Mouse (Mus musculus): ENCODE measurements around the gene Spast.
"Not testable (repeated sequence)": the region's sequence is repeated elsewhere in the genome, so short reads cannot be mapped to it uniquely, and the experiment has no call there.

Gene Spast

DNA sequence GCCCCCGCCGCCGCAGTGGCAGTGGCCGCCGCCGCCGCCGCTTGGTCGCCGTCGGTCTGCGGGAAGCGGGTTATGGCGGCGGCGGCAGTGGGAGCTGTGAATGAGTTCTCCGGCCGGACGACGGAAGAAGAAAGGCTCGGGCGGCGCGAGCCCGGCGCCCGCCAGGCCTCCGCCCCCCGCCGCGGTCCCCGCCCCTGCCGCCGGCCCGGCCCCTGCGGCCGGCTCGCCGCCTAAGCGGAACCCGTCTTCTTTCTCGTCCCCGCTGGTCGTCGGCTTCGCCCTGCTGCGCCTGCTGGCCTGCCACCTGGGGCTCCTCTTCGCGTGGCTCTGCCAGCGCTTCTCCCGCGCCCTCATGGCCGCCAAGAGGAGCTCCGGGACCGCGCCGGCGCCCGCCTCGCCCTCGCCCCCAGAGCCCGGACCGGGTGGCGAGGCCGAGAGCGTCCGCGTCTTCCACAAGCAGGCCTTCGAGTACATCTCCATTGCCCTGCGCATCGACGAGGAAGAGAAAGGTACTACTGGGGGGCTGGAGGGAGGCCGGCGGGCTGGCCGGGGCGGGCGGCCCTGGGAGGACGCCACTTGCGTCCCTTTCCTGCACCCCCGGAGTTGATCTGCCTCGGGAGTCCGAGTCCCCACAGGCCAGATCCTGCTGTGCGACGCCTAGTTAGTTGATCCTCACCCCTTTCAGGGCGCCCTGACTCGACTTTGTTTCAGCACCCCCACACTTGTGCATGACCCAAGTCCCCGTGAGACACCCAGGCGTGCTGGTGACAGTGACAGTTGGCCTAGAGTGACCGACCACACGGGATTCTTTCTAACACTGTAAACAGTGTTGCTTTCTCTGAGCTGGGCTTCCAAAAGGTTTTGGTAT lies at the start of gene Spast:
Spast (plus strand) TSS at position 51 of the 868 bp plus-strand sequence.
- peak; percentile 82 for DNase-seq

DNA sequence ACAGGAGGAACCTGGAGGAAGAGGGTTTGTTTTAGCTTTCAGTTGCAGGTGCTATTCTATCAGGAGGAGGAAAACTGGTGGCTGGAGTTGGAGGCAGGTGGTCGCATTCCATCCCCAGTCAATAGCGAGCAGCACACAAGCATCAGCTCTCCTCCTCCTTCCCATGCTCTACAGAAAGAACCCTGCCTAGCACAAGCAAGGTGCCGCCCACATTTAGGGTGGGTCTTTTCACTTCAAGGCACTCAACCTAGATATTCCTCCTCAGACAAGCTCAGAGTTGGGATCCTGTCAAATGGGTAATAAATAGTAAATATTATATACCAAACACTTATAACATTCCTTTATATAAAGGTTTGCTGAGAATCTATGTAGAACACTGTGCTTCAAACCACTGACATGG lies 48.6 kb upstream of the Spast start:
- no peak for DNase-seq

GRCm38 (mm10) chr17:74290869-74291268 lies 47.9 kb upstream of the Spast start:
- DNase-seq, result no peak

DNA sequence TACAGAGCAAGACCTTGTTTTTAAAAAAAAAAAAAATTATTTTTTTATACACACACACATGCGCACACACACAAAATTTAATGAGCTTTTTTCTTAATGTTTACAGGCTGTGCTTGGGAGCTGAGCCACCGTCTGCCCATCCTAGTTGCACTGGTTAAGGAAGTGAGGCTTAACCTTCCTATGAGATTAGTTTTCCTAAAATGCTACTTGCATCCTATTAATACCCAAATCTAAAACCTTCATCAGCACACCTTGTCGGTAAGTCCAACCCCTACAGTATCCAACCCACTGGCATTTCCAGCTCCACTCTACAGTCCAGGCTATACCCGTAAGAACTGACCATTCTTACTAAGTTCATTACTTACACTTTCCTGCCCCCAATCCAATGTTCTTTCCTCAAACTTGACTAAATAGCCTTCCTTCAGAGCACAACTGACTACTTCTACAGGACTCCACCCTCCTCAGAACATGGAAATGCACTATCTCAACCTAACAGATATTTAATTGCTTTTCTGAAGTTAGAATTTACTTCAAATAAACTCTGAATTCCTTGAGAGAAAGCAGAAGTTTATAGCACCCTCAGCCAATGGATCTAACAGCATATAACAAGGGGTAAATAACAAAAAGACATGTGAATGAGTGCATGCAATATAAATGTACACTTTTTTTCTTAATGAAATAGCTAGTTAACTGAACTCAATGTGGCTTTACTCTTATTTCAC lies 47.0 kb upstream of the Spast start:
- DNase-seq, result no peak

DNA sequence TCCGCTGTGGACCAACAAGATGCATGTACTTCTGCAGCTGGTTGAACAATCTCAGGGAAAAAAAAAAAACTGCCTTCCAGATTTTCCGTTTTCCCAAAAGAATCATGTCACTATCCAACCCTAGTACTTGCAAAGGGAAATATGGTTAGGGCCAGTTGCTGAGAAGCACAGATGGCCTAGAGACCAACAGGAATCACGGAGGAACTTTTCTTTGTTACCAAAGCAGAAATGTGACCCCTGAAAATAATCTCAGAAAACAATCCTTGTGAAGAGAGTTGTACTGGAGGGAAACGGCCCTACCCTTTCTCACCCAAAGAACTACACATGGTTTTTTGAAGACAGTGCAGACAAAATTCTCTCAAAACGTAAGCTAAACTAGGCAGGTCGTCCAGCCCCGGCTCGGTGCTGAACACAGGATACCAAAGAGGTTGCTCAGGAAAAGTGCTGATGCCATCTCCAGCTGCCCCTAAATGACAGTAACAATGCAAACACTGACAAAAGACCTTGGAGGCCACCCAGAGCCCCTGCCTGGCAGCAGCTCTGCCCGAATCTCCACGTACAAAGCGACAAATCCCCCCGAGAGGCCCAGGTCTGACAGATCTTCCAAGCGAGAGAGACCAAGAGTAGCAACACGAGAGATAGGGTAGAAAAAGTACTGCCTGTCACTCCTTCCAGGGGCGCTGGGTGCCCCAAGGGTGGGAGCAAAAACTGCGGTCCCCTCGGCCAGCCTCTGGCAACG lies 44.9 kb upstream of the Spast start:
- DNase-seq, result no peak

DNA sequence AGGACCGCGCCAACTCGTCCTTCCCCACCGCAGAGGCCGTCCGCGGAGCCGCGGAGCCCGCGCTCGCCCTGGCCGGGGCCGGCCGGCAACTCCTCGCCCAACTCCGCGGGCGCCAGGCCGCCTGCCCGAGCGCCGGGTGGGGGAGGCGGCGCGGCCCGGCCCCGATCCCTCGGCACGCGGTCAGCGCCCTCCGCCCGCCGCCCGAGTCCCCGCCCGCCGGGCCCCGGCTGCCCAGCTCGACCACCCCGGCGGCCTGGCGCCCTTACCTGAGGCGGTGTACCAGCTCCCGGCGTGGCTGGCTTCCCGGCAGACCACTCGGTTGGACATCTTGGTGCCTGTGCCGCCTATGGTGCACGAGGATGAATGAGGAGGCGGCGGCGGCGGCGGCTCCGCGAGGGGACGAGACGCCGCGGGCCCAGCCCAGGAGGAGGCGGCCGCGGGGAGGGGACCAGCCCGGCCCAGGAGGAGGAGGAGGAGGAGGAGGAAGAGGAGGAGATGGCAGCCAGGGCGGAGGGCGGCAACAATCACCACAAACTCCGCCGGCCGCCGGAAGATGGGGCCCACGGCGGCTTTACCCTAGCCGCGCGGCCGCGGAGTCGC lies 44.3 kb upstream of the Spast start:
- peak; percentile 89 for DNase-seq

DNA sequence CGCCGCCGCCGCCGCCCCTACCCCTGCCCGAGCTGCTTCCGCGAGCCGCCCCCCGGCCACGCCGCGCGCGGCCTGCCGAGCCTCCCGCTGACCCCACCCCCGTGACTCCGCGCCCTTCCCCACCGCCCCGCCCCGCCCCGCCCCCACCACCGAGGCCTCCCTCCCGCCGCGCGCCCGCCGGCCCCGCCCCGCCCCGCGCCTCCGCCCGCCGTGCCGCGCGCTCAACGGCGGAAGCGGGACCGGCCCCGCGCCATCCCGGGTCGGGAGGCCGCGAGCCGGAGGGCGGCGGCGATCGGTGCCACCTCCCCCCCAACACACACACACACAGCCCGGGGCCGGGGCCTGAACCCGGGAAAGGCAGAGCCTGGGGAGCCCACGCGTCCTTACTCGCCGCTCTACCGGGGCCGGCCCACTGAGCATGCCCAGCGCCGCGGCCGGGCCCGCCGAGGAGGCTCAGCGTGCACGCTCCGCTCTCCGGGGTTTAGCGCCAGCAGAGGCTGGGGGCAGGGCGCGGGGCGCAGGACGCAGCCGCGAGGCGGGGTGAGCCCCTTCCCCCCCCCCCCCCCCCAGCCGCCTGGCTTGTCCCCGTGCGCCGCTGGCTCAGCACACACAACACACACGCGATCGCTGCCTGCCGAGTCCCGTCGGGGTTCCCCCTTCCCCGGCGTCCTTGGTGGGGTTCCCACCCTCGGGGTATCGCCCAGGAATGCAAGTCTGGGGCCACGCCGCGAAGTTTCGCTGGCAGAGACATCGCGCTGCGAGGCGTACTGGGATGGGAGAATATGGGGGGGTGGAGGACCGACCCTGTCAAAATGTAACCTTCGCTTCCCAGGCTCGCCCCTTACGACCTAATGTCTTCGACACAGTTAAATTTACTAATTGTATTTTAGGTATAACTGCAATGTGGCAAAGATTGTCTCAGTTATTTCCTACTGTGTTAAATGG lies 43.5 kb upstream of the Spast start, which contains the start of gene Memo1:
Memo1 (minus strand) TSS at position 496 of the 945 bp plus-strand sequence.
- DNase-seq, result peak; percentile 85

DNA sequence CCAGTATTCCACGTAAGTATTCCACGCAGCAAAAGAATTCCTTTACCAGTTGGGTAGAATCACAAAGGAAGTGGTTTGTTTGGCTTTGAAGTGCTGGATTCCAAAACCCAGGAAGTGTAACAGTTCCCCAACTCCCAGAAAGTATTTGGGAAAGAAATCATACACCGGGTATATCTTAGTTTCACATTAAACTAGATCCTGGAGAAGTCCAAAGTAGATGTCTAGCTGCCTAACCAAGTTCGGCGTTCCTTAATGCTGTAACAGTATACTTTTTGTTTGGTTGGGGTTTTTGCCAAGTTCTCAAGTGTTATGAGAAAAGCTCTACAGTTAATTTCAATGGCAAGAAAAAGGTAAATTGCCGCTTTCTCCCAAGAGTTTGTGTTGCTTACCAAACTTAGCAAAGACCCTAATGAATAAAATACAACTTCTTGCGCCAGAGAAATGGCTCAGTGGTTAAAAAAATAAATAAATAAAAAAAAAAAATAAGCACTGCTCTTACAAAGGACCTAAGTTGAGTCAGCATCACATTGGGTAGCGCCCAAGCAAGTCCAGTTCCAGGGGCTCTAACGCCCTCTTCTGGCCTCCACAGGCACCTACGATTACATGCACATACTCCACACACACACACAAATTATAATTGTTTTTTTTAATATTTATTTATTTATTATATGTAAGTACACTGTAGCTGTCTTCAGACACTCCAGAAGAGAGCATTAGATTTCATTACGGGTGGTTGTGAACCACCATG lies 42.5 kb upstream of the Spast start:
- no peak for DNase-seq

DNA sequence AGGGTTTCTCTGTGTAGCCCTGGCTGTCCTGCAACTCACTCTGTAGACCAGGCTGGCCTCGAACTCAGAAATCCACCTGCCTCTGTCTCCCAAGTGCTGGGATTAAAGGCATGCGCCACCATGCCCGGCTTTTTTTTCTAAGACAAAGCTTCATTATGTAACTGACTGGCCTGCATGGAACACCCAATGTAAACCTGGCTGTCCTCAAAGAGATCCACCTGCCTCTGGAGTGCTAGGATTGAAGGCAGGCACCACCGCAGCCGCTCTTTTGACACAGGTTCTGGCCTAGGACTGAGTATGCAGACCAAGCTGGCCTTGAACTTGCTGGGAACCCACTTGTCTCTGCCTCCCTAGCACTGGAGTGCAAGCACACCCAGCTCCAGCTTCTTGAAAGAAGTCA lies 41.8 kb upstream of the Spast start:
- not testable (repeated sequence) for DNase-seq

DNA sequence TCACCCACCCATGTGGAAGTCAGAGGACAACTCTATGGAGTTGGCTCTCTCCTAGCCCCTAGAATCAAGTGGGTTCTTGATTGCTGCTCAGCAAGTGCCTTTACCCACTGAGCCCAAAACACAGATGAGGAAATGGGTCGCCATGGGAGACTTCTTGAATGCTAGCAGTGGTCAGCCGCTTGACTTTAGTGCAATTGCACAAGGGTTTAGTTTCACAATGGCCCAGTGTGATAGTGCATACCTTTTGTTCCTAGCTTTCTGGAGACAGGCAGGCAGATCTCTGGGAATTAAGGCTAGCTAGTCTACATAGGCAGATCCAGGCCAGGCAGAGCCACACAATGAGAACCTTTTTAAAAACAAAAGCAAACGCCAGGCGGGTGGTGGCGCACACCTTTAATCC lies 38.7 kb upstream of the Spast start:
- no peak for DNase-seq

GRCm38 (mm10) chr17:74304060-74304459 lies 34.7 kb upstream of the Spast start:
- no peak for DNase-seq

DNA sequence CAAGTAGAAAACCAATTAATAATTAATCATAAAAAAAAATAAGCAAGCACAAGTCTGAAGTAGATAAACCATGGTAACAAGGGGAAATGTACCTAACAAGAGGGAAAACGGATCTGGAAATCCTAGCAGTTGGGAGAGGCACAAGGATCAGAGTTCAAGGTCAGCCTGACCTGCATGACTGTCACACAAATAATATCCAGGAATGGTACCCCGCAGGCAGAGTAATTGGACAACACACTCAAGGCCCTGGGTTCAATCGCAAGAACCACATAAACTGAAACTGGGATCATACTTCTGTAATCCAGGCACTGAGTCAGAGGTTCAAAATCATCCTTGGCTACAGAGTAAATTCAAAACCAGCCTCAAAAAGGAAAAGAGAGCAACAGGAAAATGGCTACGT lies 33.2 kb upstream of the Spast start:
- DNase-seq, result no peak

GRCm38 (mm10) chr17:74306021-74306420 lies 32.8 kb upstream of the Spast start:
- no peak for DNase-seq

DNA sequence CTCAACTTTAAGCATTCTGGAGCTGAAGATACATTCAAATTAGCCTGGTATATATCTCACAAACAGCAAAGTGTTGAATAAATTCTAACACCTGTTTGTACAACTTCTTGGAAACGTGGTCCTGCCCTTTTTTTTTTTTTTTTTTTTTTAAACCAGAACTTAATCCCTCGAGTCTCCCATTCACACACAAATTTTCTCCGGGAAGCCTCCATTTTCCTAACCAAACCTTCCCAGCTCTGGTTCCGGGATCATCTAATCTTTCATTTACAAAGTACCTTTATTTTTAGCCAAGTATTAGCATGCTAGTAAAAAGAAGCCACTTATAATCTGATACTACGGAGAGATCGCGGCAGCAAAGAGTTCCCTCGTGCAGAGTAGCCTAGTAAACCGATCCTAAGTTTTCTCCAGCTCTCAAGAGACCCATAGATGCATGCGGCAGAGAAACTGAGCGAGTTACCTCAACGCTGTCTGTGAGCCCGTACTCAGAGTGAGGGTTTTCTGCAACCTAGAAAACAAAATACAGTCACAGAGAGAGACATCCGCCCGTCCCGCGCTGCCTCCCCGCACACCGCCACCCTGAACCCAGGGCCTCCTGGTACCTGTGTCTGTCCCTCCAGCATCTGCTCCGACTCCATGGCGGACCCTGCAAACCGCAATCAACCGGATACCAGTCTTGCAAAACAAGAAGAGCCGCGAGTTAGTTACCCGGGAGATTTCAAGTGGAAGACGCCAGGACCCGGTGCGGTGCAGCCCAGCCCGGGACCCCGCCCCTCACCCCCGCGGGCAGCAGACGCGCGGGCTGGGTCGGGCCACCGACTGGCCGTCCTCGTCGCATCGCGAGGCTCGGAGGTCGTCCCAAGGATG lies 23.1 kb upstream of the Spast start:
- DNase-seq, result no peak

- peak; percentile 92 for DNase-seq
Observed at GRCm38 (mm10) chr17:74316309-74316863, 22.4 kb upstream of the Spast start.

GRCm38 (mm10) chr17:74318721-74319120 lies 20.1 kb upstream of the Spast start:
- no peak for DNase-seq

DNA sequence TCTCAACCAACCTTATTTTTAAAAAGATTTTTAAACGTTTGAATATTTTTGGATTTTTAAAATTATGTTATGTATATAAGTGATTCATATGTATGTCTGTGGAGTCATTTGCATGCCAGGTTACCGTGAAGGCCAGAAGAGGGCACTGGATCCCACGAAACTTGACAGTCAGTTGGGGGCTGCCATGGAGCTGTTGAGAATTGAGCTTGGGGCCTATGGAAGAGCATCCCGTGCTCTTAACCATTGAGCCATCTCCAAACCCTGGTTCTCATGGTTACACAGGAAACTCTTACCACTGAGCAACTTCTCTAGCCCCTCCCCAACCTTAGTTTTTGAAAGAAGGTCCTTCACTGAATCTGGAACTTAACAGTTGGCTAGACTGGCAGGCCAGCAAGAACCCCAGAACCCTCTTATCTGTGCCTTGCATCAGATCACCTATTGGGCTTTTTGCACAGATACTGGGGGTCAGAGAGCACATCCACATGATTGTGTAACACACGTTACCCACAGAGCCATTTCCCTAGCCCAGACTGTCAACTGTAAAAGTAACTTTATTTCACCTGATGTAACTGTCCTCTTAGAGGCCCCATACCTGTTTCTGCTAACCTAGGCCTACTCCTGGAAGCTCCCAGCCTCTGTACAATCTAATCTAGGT lies 16.3 kb upstream of the Spast start:
- no peak for DNase-seq

GRCm38 (mm10) chr17:74323844-74324243 lies 14.9 kb upstream of the Spast start, which contains the start of gene Dpy30:
Gene Dpy30 (minus strand): TSS chr17:74323944.
- no peak for DNase-seq

GRCm38 (mm10) chr17:74327195-74327594 lies 11.6 kb upstream of the Spast start:
- DNase-seq, result not testable (repeated sequence)

Data from kidney, adult 18-20 months (tissue).